Mouse (Mus musculus) bone marrow macrophage, adult 2 months (primary cell): ENCODE data around the gene Ano1.

ENCODE experiments used
- CTCF ChIP-seq: IDR thresholded peaks from 2 replicates; pipeline ENCODE4 v1.5.1; 2012; ENCODE audit warnings: low read depth, mild to moderate bottlenecking, low read length, moderate library complexity
- POLR2A ChIP-seq: IDR thresholded peaks from 2 replicates; pipeline ENCODE4 v1.6.1; 2012; ENCODE audit warnings: mild to moderate bottlenecking, low read depth, low read length, borderline replicate concordance

DNA sequence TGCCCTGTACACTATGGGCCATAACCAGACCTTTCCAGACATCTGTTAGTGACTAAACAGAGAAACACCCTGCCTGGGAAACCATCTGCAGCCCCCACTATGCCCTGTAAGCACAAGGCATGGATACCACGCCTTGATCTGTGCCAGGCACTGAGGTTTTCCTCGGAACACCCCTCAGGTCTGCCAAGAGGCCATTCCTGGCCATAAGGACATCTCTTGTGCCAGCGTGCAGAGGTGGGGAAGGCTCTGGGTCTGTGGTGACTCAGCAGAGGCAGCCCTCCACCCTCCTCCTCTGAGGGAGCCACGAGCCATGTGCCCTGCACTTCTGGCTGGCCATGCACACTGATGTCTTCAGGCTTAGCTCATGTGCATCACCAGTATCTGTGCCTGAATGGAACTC lies 138.9 kb downstream of the Ano1 start:
- no peak for TF ChIP-seq CTCF
- no peak for TF ChIP-seq POLR2A
